Mouse (Mus musculus): ENCODE measurements around the gene Wasl. TPM values are rescaled to one million over a fixed set of nuclear protein-coding genes. Genes with fewer than 3 reads are reported as not detected.

Wasl gene
- polyA plus RNA-seq, 1 experiment from 2014 or later: 52.1 TPM

GRCm38 (mm10) chr6:24616746-24617145 is 48.1 kb downstream of the Wasl start:
- H3K4me2 ChIP-seq (ENCODE audit: low read depth, severe bottlenecking): no peak overlapping the region
- no peaks in the 10 kb centered on the region for H3K9me3 ChIP-seq (ENCODE audit: control insufficient read depth, low read length)
- no peak for DNase-seq (ENCODE audit: low spot score)
- peaks cover 4% of the 10 kb centered on the region; the same call in 1 of the 2 replicates for H3K36me3 ChIP-seq (ENCODE audit: control insufficient read depth, insufficient read depth, low read length)
- no peak overlapping the region for H3K4me3 ChIP-seq (ENCODE audit: low read depth, low read length)
- ATAC-seq (ENCODE audit: insufficient number of reproducible peaks, low FRiP score, low TSS enrichment, low read depth): no peak
- no peaks in the 10 kb centered on the region for H3K27me3 ChIP-seq (ENCODE audit: control insufficient read depth, insufficient read depth, low read length)
- no peak overlapping the region for H3K9ac ChIP-seq (ENCODE audit: low read length)
- no peaks in the 10 kb centered on the region for H3K4me1 ChIP-seq (ENCODE audit: control insufficient read depth, insufficient read depth, low read length)
- 84% methylated on average over 4 of the region's 4 CpGs for WGBS
- H3K27ac ChIP-seq (replicated peaks; ENCODE audit: low read depth, low read length): no peak overlapping the region

GRCm38 (mm10) chr6:24613918-24614317 is 50.9 kb downstream of the Wasl start:
- Histone ChIP-seq H3K27me3 (ENCODE audit: control insufficient read depth, insufficient read depth, low read length) (no peaks in the 10 kb centered on the region), H3K36me3 (ENCODE audit: control insufficient read depth, insufficient read depth, low read length) (peaks cover 4% of the 10 kb centered on the region; the same call in 1 of the 2 replicates), H3K4me3 (ENCODE audit: low read depth, low read length) (no peak overlapping the region), H3K9ac (ENCODE audit: low read length) (no peak overlapping the region), H3K9me3 (ENCODE audit: control insufficient read depth, low read length) (no peaks in the 10 kb centered on the region), H3K4me1 (ENCODE audit: control insufficient read depth, insufficient read depth, low read length) (no peaks in the 10 kb centered on the region), H3K4me2 (ENCODE audit: low read depth, severe bottlenecking) (no peak overlapping the region), H3K27ac (replicated peaks; ENCODE audit: low read depth, low read length) (no peak overlapping the region)
- 93% methylated on average over 4 of the region's 4 CpGs for WGBS
- ATAC-seq (ENCODE audit: insufficient number of reproducible peaks, low FRiP score, low TSS enrichment, low read depth) (no peak), DNase-seq (ENCODE audit: low spot score) (no peak)

- WGBS: 95% methylated on average over 6 of the region's 6 CpGs
- H3K9me3 ChIP-seq (ENCODE audit: control insufficient read depth, low read length): no peaks in the 10 kb centered on the region
- no peaks in the 10 kb centered on the region for H3K27me3 ChIP-seq (ENCODE audit: control insufficient read depth, insufficient read depth, low read length)
- ATAC-seq (ENCODE audit: insufficient number of reproducible peaks, low FRiP score, low TSS enrichment, low read depth): no peak
- no peak for DNase-seq (ENCODE audit: low spot score)
- no peak overlapping the region for H3K4me2 ChIP-seq (ENCODE audit: low read depth, severe bottlenecking)
- H3K9ac ChIP-seq (ENCODE audit: low read length): no peak overlapping the region
- no peaks in the 10 kb centered on the region for H3K4me1 ChIP-seq (ENCODE audit: control insufficient read depth, insufficient read depth, low read length)
- H3K27ac ChIP-seq (replicated peaks; ENCODE audit: low read depth, low read length): no peak overlapping the region
- no peak overlapping the region for H3K4me3 ChIP-seq (ENCODE audit: low read depth, low read length)
- peaks cover 4% of the 10 kb centered on the region; the same call in 1 of the 2 replicates for H3K36me3 ChIP-seq (ENCODE audit: control insufficient read depth, insufficient read depth, low read length)
These were observed 51.5 kb downstream of the Wasl start for GRCm38 (mm10) chr6:24613346-24613745.

GRCm38 (mm10) chr6:24612074-24612755 is 52.6 kb downstream of the Wasl start:
- Histone ChIP-seq H3K27me3 (ENCODE audit: control insufficient read depth, insufficient read depth, low read length) (no peaks in the 10 kb centered on the region), H3K27ac (replicated peaks; ENCODE audit: low read depth, low read length) (no peak overlapping the region), H3K36me3 (ENCODE audit: control insufficient read depth, insufficient read depth, low read length) (peaks cover 4% of the 10 kb centered on the region; the same call in 1 of the 2 replicates), H3K4me3 (ENCODE audit: low read depth, low read length) (no peak overlapping the region), H3K9me3 (ENCODE audit: control insufficient read depth, low read length) (no peaks in the 10 kb centered on the region), H3K4me1 (ENCODE audit: control insufficient read depth, insufficient read depth, low read length) (no peaks in the 10 kb centered on the region), H3K9ac (ENCODE audit: low read length) (no peak overlapping the region), H3K4me2 (ENCODE audit: low read depth, severe bottlenecking) (no peak overlapping the region)
- ATAC-seq (ENCODE audit: insufficient number of reproducible peaks, low FRiP score, low TSS enrichment, low read depth) (no peak), DNase-seq (ENCODE audit: low spot score) (no peak)
- 89% methylated on average over 7 of the region's 7 CpGs for WGBS

- H3K4me1 ChIP-seq (ENCODE audit: control insufficient read depth, insufficient read depth, low read length): no peaks in the 10 kb centered on the region
- H3K27me3 ChIP-seq (ENCODE audit: control insufficient read depth, insufficient read depth, low read length): no peaks in the 10 kb centered on the region
- no peak for DNase-seq (ENCODE audit: low spot score)
- H3K4me2 ChIP-seq (ENCODE audit: low read depth, severe bottlenecking): no peak overlapping the region
- no peak for ATAC-seq (ENCODE audit: insufficient number of reproducible peaks, low FRiP score, low TSS enrichment, low read depth)
- peaks cover 4% of the 10 kb centered on the region; the same call in 1 of the 2 replicates for H3K36me3 ChIP-seq (ENCODE audit: control insufficient read depth, insufficient read depth, low read length)
- no peak overlapping the region for H3K27ac ChIP-seq (replicated peaks; ENCODE audit: low read depth, low read length)
- H3K9ac ChIP-seq (ENCODE audit: low read length): no peak overlapping the region
- no peak overlapping the region for H3K4me3 ChIP-seq (ENCODE audit: low read depth, low read length)
- WGBS: 91% methylated on average over 4 of the region's 4 CpGs
- no peaks in the 10 kb centered on the region for H3K9me3 ChIP-seq (ENCODE audit: control insufficient read depth, low read length)
These were observed 54.5 kb downstream of the Wasl start for GRCm38 (mm10) chr6:24610358-24610757.

GRCm38 (mm10) chr6:24609531-24609930 is 55.3 kb downstream of the Wasl start:
- Histone ChIP-seq H3K27ac (replicated peaks; ENCODE audit: low read depth, low read length) (no peak overlapping the region), H3K4me2 (ENCODE audit: low read depth, severe bottlenecking) (no peak overlapping the region), H3K4me3 (ENCODE audit: low read depth, low read length) (no peak overlapping the region), H3K36me3 (ENCODE audit: control insufficient read depth, insufficient read depth, low read length) (peaks cover 4% of the 10 kb centered on the region; the same call in 1 of the 2 replicates), H3K4me1 (ENCODE audit: control insufficient read depth, insufficient read depth, low read length) (no peaks in the 10 kb centered on the region), H3K9ac (ENCODE audit: low read length) (no peak overlapping the region), H3K9me3 (ENCODE audit: control insufficient read depth, low read length) (no peaks in the 10 kb centered on the region), H3K27me3 (ENCODE audit: control insufficient read depth, insufficient read depth, low read length) (no peaks in the 10 kb centered on the region)
- DNase-seq (ENCODE audit: low spot score) (no peak), ATAC-seq (ENCODE audit: insufficient number of reproducible peaks, low FRiP score, low TSS enrichment, low read depth) (no peak)
- 67% methylated on average over 4 of the region's 4 CpGs for WGBS

- peaks cover 2% of the 10 kb centered on the region; the same call in 1 of the 2 replicates for H3K36me3 ChIP-seq (ENCODE audit: control insufficient read depth, insufficient read depth, low read length)
- no peak overlapping the region for H3K4me2 ChIP-seq (ENCODE audit: low read depth, severe bottlenecking)
- H3K4me1 ChIP-seq (ENCODE audit: control insufficient read depth, insufficient read depth, low read length): no peaks in the 10 kb centered on the region
- H3K4me3 ChIP-seq (ENCODE audit: low read depth, low read length): no peak overlapping the region
- no peak overlapping the region for H3K27ac ChIP-seq (replicated peaks; ENCODE audit: low read depth, low read length)
- ATAC-seq (ENCODE audit: insufficient number of reproducible peaks, low FRiP score, low TSS enrichment, low read depth): no peak
- no peak overlapping the region for H3K9ac ChIP-seq (ENCODE audit: low read length)
- no peaks in the 10 kb centered on the region for H3K27me3 ChIP-seq (ENCODE audit: control insufficient read depth, insufficient read depth, low read length)
- H3K9me3 ChIP-seq (ENCODE audit: control insufficient read depth, low read length): no peaks in the 10 kb centered on the region
- DNase-seq (ENCODE audit: low spot score): no peak
- 91% methylated on average over 3 of the region's 3 CpGs for WGBS
These were observed 56.1 kb downstream of the Wasl start for GRCm38 (mm10) chr6:24608682-24609081.

- Histone ChIP-seq H3K4me2 (ENCODE audit: low read depth, severe bottlenecking) (no peak overlapping the region), H3K4me1 (ENCODE audit: control insufficient read depth, insufficient read depth, low read length) (no peaks in the 10 kb centered on the region), H3K9me3 (ENCODE audit: control insufficient read depth, low read length) (no peaks in the 10 kb centered on the region), H3K36me3 (ENCODE audit: control insufficient read depth, insufficient read depth, low read length) (no peaks in the 10 kb centered on the region; the same call in 1 of the 2 replicates), H3K4me3 (ENCODE audit: low read depth, low read length) (no peak overlapping the region), H3K9ac (ENCODE audit: low read length) (no peak overlapping the region), H3K27ac (replicated peaks; ENCODE audit: low read depth, low read length) (no peak overlapping the region), H3K27me3 (ENCODE audit: control insufficient read depth, insufficient read depth, low read length) (no peaks in the 10 kb centered on the region)
- no peak for DNase-seq (ENCODE audit: low spot score)
- no peak for ATAC-seq (ENCODE audit: insufficient number of reproducible peaks, low FRiP score, low TSS enrichment, low read depth)
- WGBS: 77% methylated on average over 4 of the region's 4 CpGs
These were observed 56.7 kb downstream of the Wasl start for GRCm38 (mm10) chr6:24608129-24608528.

- WGBS: 84% methylated on average over 15 of the region's 15 CpGs
- DNase-seq (ENCODE audit: low spot score) (no peak), ATAC-seq (ENCODE audit: insufficient number of reproducible peaks, low FRiP score, low TSS enrichment, low read depth) (no peak; the same call in 1 of the 2 replicates)
- Histone ChIP-seq H3K9ac (ENCODE audit: low read length) (no peak overlapping the region), H3K4me1 (ENCODE audit: control insufficient read depth, insufficient read depth, low read length) (no peaks in the 10 kb centered on the region), H3K9me3 (ENCODE audit: control insufficient read depth, low read length) (no peaks in the 10 kb centered on the region), H3K36me3 (ENCODE audit: control insufficient read depth, insufficient read depth, low read length) (no peaks in the 10 kb centered on the region), H3K4me3 (ENCODE audit: low read depth, low read length) (no peak overlapping the region), H3K27me3 (ENCODE audit: control insufficient read depth, insufficient read depth, low read length) (no peaks in the 10 kb centered on the region), H3K4me2 (ENCODE audit: low read depth, severe bottlenecking) (no peak overlapping the region), H3K27ac (replicated peaks; ENCODE audit: low read depth, low read length) (no peak overlapping the region)
These were observed 57.3 kb downstream of the Wasl start for GRCm38 (mm10) chr6:24607531-24607930.
